Mouse (Mus musculus): ENCODE results near the gene Apobec2.

- TF ChIP-seq EP300 (IDR thresholded peaks at IDR 0.05; ENCODE audit: low read depth) (no peak), CTCF (IDR thresholded peaks at IDR 0.05; ENCODE audit: low read depth) (no peak)
These were observed 30.7 kb upstream of the Apobec2 start for GRCm38 (mm10) chr17:48463391-48463790.
